Mouse (Mus musculus) liver, adult 2 months (tissue): Measurements from ENCODE around the gene Ankrd39. TPM values are rescaled to one million over a fixed set of nuclear protein-coding genes. Genes with fewer than 3 reads are reported as not detected.
A peak's percentile ranks its signal among the peaks of the same experiment; 100 is the strongest.

Experiments
- DNase-seq: peaks from one replicate; pipeline ENCODE4 v3.0.0-alpha.2; 2011; ENCODE audit warnings: low read depth, low spot score; ENCODE audit errors: extremely low read depth
- H3K27ac ChIP-seq: fragments of 200-500 bp; replicated peaks from 2 replicates; pipeline ENCODE4 v1.5.1; 2012; ENCODE audit warnings: low read depth, mild to moderate bottlenecking, control low read depth, inconsistent platforms, low read length; ENCODE audit not compliant: insufficient read depth
- H3K27me3 ChIP-seq: fragments of 200-500 bp; 2 replicates; pipeline ENCODE4 v1.6.1; 2012; ENCODE audit warnings: mild to moderate bottlenecking, moderate library complexity, low read length, inconsistent platforms; ENCODE audit not compliant: control insufficient read depth, insufficient read depth
- H3K36me3 ChIP-seq: fragments of 200-500 bp; 2 replicates; pipeline ENCODE4 v1.6.1; 2012; ENCODE audit warnings: low read length, inconsistent platforms; ENCODE audit not compliant: control insufficient read depth, insufficient read depth
- H3K4me1 ChIP-seq: fragments of 200-500 bp; 2 replicates; pipeline ENCODE4 v1.6.1; 2011; ENCODE audit warnings: low read length; ENCODE audit not compliant: control insufficient read depth, insufficient read depth
- H3K4me3 ChIP-seq: fragments of 200-500 bp; 2 replicates; pipeline ENCODE4 v1.5.1; 2011; ENCODE audit warnings: low read depth, mild to moderate bottlenecking, control low read depth, low read length, moderate library complexity; ENCODE audit not compliant: insufficient read depth
- H3K79me2 ChIP-seq: fragments of 200-500 bp; 2 replicates; pipeline ENCODE4 v1.6.1; 2012; ENCODE audit warnings: inconsistent platforms, mild to moderate bottlenecking, low read length, moderate library complexity; ENCODE audit not compliant: control insufficient read depth, insufficient read depth
- H3K9ac ChIP-seq: fragments of 200-500 bp; 2 replicates; pipeline ENCODE4 v1.6.1; 2012; ENCODE audit warnings: low read depth, mild to moderate bottlenecking, control low read depth, inconsistent platforms, low read length
- CTCF ChIP-seq: fragments of 200-500 bp; IDR thresholded peaks from 2 replicates; pipeline ENCODE4 v1.5.1; 2011; ENCODE audit warnings: low read depth, low read length, control low read depth
- POLR2A ChIP-seq: fragments of 200-500 bp; IDR thresholded peaks from 2 replicates; pipeline ENCODE4 v1.6.1; 2011; ENCODE audit warnings: low read length, control low read depth; ENCODE audit not compliant: insufficient read depth; ENCODE audit errors: extremely low read depth
- WGBS: fragments of 180-500 bp; shearing (Covaris S2); methylation state at CpG from one replicate; pipeline ENCODE4 v1.1.7; 2018; 5-methylcytosine and 5-hydroxymethylcytosine counted together
- polyA plus RNA-seq: library from polyadenylated mRNA; depleted of rRNA; stranded (reverse); fragments of >200 nt; gene quantifications from 2 replicates; pipeline ENCODE4 v1.2.3, GENCODE M21; 2012
- total RNA-seq: library from RNA; depleted of rRNA; stranded (reverse); fragments of >200 nt; gene quantifications from 2 replicates; pipeline ENCODE4 v1.2.3, GENCODE M21; 2014

Ankrd39 gene
- total and polyA plus RNA-seq, 2 experiments: 2.6 to 9.4 TPM

- no peak overlapping the region for H3K27ac ChIP-seq
- WGBS: 71% methylated on average over 4 of the region's 4 CpGs
- no peaks in the 10 kb centered on the region for H3K79me2 ChIP-seq
- no peaks in the 10 kb centered on the region for H3K27me3 ChIP-seq
- no peaks in the 10 kb centered on the region for H3K36me3 ChIP-seq
- H3K4me3 ChIP-seq: no peak overlapping the region
- no peak for DNase-seq
- no peak overlapping the region for H3K9ac ChIP-seq
- TF ChIP-seq POLR2A (no peak), CTCF (no peak)
- peaks cover 3% of the 10 kb centered on the region; the same call in 1 of the 2 replicates for H3K4me1 ChIP-seq
These were observed 16.4 kb upstream of the Ankrd39 start for GRCm38 (mm10) chr1:36563632-36564031.

GRCm38 (mm10) chr1:36563197-36563596, 16.0 kb upstream of the Ankrd39 start:
- H3K4me3 ChIP-seq: no peak overlapping the region
- 74% methylated on average over 2 of the region's 2 CpGs for WGBS
- no peaks in the 10 kb centered on the region for H3K79me2 ChIP-seq
- peaks cover 3% of the 10 kb centered on the region; the same call in 1 of the 2 replicates for H3K4me1 ChIP-seq
- H3K9ac ChIP-seq: no peak overlapping the region
- no peak overlapping the region for H3K27ac ChIP-seq
- DNase-seq: no peak
- H3K36me3 ChIP-seq: no peaks in the 10 kb centered on the region
- H3K27me3 ChIP-seq: no peaks in the 10 kb centered on the region
- no peak for TF ChIP-seq POLR2A
- no peak for TF ChIP-seq CTCF

GRCm38 (mm10) chr1:36562388-36562787, 15.1 kb upstream of the Ankrd39 start:
- no peak overlapping the region for H3K9ac ChIP-seq
- no peaks in the 10 kb centered on the region for H3K27me3 ChIP-seq
- no peak overlapping the region for H3K4me3 ChIP-seq
- no peak for DNase-seq
- no peak for TF ChIP-seq POLR2A
- TF ChIP-seq CTCF: no peak
- H3K36me3 ChIP-seq: no peaks in the 10 kb centered on the region
- 72% methylated on average over 4 of the region's 4 CpGs for WGBS
- no peaks in the 10 kb centered on the region for H3K79me2 ChIP-seq
- no peak overlapping the region for H3K27ac ChIP-seq
- peaks cover 3% of the 10 kb centered on the region; the same call in 1 of the 2 replicates for H3K4me1 ChIP-seq

- H3K4me3 ChIP-seq: no peak overlapping the region
- WGBS: 57% methylated on average over 6 of the region's 6 CpGs
- no peaks in the 10 kb centered on the region for H3K36me3 ChIP-seq
- H3K27me3 ChIP-seq: no peaks in the 10 kb centered on the region
- TF ChIP-seq POLR2A (no peak), CTCF (no peak)
- peaks cover 3% of the 10 kb centered on the region; the same call in 1 of the 2 replicates for H3K4me1 ChIP-seq
- H3K27ac ChIP-seq: 0 out of 2 replicates have a peak overlapping the region, but pooled peaks have one; percentile 16
- H3K79me2 ChIP-seq: no peaks in the 10 kb centered on the region
- no peak overlapping the region for H3K9ac ChIP-seq
- no peak for DNase-seq
These were observed 13.7 kb upstream of the Ankrd39 start for GRCm38 (mm10) chr1:36560903-36561302.

GRCm38 (mm10) chr1:36559888-36560287, 12.6 kb upstream of the Ankrd39 start:
- Histone ChIP-seq H3K27me3 (no peaks in the 10 kb centered on the region), H3K79me2 (no peaks in the 10 kb centered on the region), H3K9ac (no peak overlapping the region), H3K4me1 (peaks cover 7% of the 10 kb centered on the region; the same call in 1 of the 2 replicates), H3K4me3 (no peak overlapping the region), H3K27ac (no peak overlapping the region), H3K36me3 (no peaks in the 10 kb centered on the region)
- no peak for TF ChIP-seq POLR2A
- WGBS: 83% methylated on average over 5 of the region's 5 CpGs
- DNase-seq: no peak

- Histone ChIP-seq H3K4me3 (no peak overlapping the region), H3K36me3 (no peaks in the 10 kb centered on the region), H3K27ac (no peak overlapping the region), H3K4me1 (peaks cover 8% of the 10 kb centered on the region; the same call in 1 of the 2 replicates), H3K9ac (no peak overlapping the region), H3K79me2 (no peaks in the 10 kb centered on the region), H3K27me3 (no peaks in the 10 kb centered on the region)
- 46% methylated on average over 4 of the region's 4 CpGs for WGBS
- no peak for DNase-seq
- TF ChIP-seq POLR2A (no peak), CTCF (no peak)
These were observed 12.0 kb upstream of the Ankrd39 start for GRCm38 (mm10) chr1:36559256-36559655.
